Mouse (Mus musculus) CH12.LX (cell line): ENCODE data around the gene Lin28b.

Source experiments
- CHD1 ChIP-seq: IDR thresholded peaks from 2 replicates; pipeline ENCODE4 v1.6.1; 2012; ENCODE audit warnings: low read depth, low read length, improper control_type of control experiment, inconsistent platforms
- CTCF ChIP-seq, 2 experiments: IDR thresholded peaks in 1 of 2; conservative IDR thresholded peaks in 1 of 2; 2 replicates each; pipeline ENCODE4 v1.5.1; 2011 to 2012; ENCODE audit warnings: low read depth in 2 of 2, low read length in 2 of 2, improper control_type of control experiment in 1 of 2, inconsistent platforms in 1 of 2, mild to moderate bottlenecking in 1 of 2, moderate library complexity in 1 of 2
- E2F4 ChIP-seq: IDR thresholded peaks from 2 replicates; pipeline ENCODE4 v1.6.1; 2011; ENCODE audit warnings: low read depth, low read length, improper control_type of control experiment; ENCODE audit not compliant: insufficient replicate concordance
- EP300 ChIP-seq: IDR thresholded peaks from 2 replicates; pipeline ENCODE4 v1.6.1; 2011; ENCODE audit warnings: low read length, improper control_type of control experiment
- GABPA ChIP-seq: IDR thresholded peaks from 2 replicates; pipeline ENCODE4 v1.6.1; 2012; ENCODE audit warnings: low read depth, low read length, improper control_type of control experiment, inconsistent platforms; ENCODE audit not compliant: insufficient replicate concordance
- KAT2A ChIP-seq: IDR thresholded peaks from 2 replicates; pipeline ENCODE4 v1.6.1; 2012; ENCODE audit warnings: low read length, improper control_type of control experiment, inconsistent platforms; ENCODE audit not compliant: insufficient replicate concordance
- MAFK ChIP-seq: IDR thresholded peaks from 2 replicates; pipeline ENCODE4 v1.6.1; 2011; ENCODE audit warnings: low read length, improper control_type of control experiment; ENCODE audit not compliant: insufficient replicate concordance
- MXI1 ChIP-seq: IDR thresholded peaks from 2 replicates; pipeline ENCODE4 v1.6.1; 2011; ENCODE audit warnings: mild to moderate bottlenecking, low read depth, low read length, improper control_type of control experiment
- MYC ChIP-seq: IDR thresholded peaks from 2 replicates; pipeline ENCODE4 v1.6.1; 2011; ENCODE audit warnings: low read depth, mild to moderate bottlenecking, improper control_type of control experiment, low read length
- NRF1 ChIP-seq: IDR thresholded peaks from 2 replicates; pipeline ENCODE4 v1.6.1; 2014; ENCODE audit warnings: low read depth, mild to moderate bottlenecking, inconsistent platforms, low read length, improper control_type of control experiment, moderate library complexity
- POLR2A ChIP-seq: IDR thresholded peaks from 2 replicates; pipeline ENCODE4 v1.6.1; 2011; ENCODE audit warnings: low read depth, mild to moderate bottlenecking, improper control_type of control experiment, low read length
- SIN3A ChIP-seq: IDR thresholded peaks from 2 replicates; pipeline ENCODE4 v1.6.1; 2012; ENCODE audit warnings: low read length, improper control_type of control experiment, inconsistent platforms
- ZNF384 ChIP-seq: IDR thresholded peaks from 2 replicates; pipeline ENCODE4 v1.6.1; 2012; ENCODE audit warnings: low read depth, low read length, improper control_type of control experiment, inconsistent platforms

DNA sequence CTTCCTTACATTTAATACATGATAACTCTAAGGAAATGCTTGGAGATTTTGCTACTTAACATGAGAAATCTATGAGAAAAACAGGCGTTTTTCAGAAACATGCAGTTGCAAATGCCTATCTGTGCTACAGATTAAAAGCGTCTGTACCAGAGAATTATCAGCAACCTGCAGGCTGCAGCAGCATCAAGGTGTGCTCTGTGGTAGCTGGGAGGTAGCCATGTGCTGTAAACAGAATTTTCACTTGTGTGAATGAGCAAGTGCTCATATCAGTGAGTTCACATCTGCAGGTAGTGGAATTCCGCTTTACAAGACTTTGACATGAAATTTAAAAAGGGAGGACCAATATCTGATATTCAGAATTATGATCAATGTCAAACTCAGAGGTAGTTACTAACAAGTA, 107.9 kb downstream of the Lin28b start:
- no peak for TF ChIP-seq CTCF (conservative IDR thresholded peaks at IDR 0.05 in 1 of 2, IDR thresholded peaks at IDR 0.05 in 1 of 2; ENCODE audit: low read depth in 2 of 2, low read length in 2 of 2)
- TF ChIP-seq KAT2A, result no peak
- no peak for TF ChIP-seq ZNF384
- TF ChIP-seq MYC, result no peak
- no peak for TF ChIP-seq EP300
- no peak for TF ChIP-seq GABPA
- no peak for TF ChIP-seq CHD1
- no peak for TF ChIP-seq SIN3A
- no peak for TF ChIP-seq MAFK
- TF ChIP-seq MXI1, result no peak
- TF ChIP-seq E2F4, result no peak
- TF ChIP-seq NRF1, result no peak
- no peak for TF ChIP-seq POLR2A
